Mouse (Mus musculus) retina, embryonic 14.5 days (tissue): ENCODE results near the gene Creb3l4.

ENCODE experiments used
- DNase-seq: peaks from one replicate; pipeline ENCODE4 v3.0.0-alpha.2; 2015; ENCODE audit warnings: low spot score

Creb3l4 gene

GRCm38 (mm10) chr3:90231507-90232333 is 11.6 kb downstream of the Creb3l4 start, which contains the start of gene Jtb:
Jtb (plus strand) TSS chr3:90231597.
- peak; percentile 93 for DNase-seq

GRCm38 (mm10) chr3:90231075-90231474 is 12.2 kb downstream of the Creb3l4 start:
- no peak for DNase-seq

GRCm38 (mm10) chr3:90224331-90224730 is 19.0 kb downstream of the Creb3l4 start:
- DNase-seq: no peak

GRCm38 (mm10) chr3:90222941-90223340 is 20.4 kb downstream of the Creb3l4 start:
- DNase-seq: no peak

- DNase-seq: no peak
These were observed 20.9 kb downstream of the Creb3l4 start for GRCm38 (mm10) chr3:90222455-90222854.

- no peak for DNase-seq
These were observed 22.2 kb downstream of the Creb3l4 start for GRCm38 (mm10) chr3:90221123-90221522.

- peak; percentile 65 for DNase-seq
These were observed 22.8 kb downstream of the Creb3l4 start for GRCm38 (mm10) chr3:90220531-90220951.

- DNase-seq: peak; percentile 85
These were observed 23.2 kb downstream of the Creb3l4 start for GRCm38 (mm10) chr3:90220088-90220487.

- peak; percentile 19 for DNase-seq
These were observed 27.4 kb downstream of the Creb3l4 start for GRCm38 (mm10) chr3:90215825-90216380.

- DNase-seq: peak; percentile 35
These were observed 29.2 kb downstream of the Creb3l4 start for GRCm38 (mm10) chr3:90213956-90214684.

- DNase-seq: peak; percentile 97
These were observed 29.9 kb downstream of the Creb3l4 start, which contains the start of the genes Rps27 and Rab13 for GRCm38 (mm10) chr3:90213377-90213866. Rps27 (minus strand) TSS chr3:90213651. Rab13 (plus strand) TSS chr3:90213695.

GRCm38 (mm10) chr3:90212723-90213122 is 30.6 kb downstream of the Creb3l4 start:
- DNase-seq: no peak

GRCm38 (mm10) chr3:90211475-90212398 is 31.6 kb downstream of the Creb3l4 start:
- no peak for DNase-seq

- no peak for DNase-seq
These were observed 33.3 kb downstream of the Creb3l4 start for GRCm38 (mm10) chr3:90209908-90210566.

- DNase-seq: no peak
These were observed 34.6 kb downstream of the Creb3l4 start for GRCm38 (mm10) chr3:90208662-90209061.

- no peak for DNase-seq
These were observed 38.7 kb downstream of the Creb3l4 start for GRCm38 (mm10) chr3:90204582-90204981.

GRCm38 (mm10) chr3:90203619-90204018 is 39.7 kb downstream of the Creb3l4 start:
- no peak for DNase-seq

GRCm38 (mm10) chr3:90202884-90203283 is 40.4 kb downstream of the Creb3l4 start:
- DNase-seq: peak; percentile 50

- no peak for DNase-seq
These were observed 45.8 kb downstream of the Creb3l4 start for GRCm38 (mm10) chr3:90197548-90197947.

GRCm38 (mm10) chr3:90195644-90196043 is 47.7 kb downstream of the Creb3l4 start:
- no peak for DNase-seq

- DNase-seq: peak; percentile 58
These were observed 48.6 kb downstream of the Creb3l4 start for GRCm38 (mm10) chr3:90194759-90195158.
